Mouse (Mus musculus) spleen, adult 2 months (tissue): ENCODE measurements at regions not wholly inside any gene's neighbourhood (a gene's known extent, or its start where the extent isn't known, plus 50 kb on each side); places are given as distances from the start of the nearest gene placed in this dataset.

Experiments used
- DNase-seq, 2 experiments: peaks; one replicate each; pipeline versions ENCODE4 v3.0.0 to v3.0.0-alpha.2; 2012 to 2021; ENCODE audit warnings: low spot score in 2 of 2, low read depth in 1 of 2
- H3K27ac ChIP-seq: fragments of 200-500 bp; 2 replicates; pipeline ENCODE4 v1.5.1; 2012; ENCODE audit warnings: low read length, inconsistent platforms; ENCODE audit not compliant: insufficient read depth
- H3K27me3 ChIP-seq: fragments of 200-500 bp; 2 replicates; pipeline ENCODE4 v1.6.1; 2012; ENCODE audit warnings: mild to moderate bottlenecking, moderate library complexity, low read length, inconsistent platforms; ENCODE audit not compliant: control insufficient read depth, insufficient read depth
- H3K36me3 ChIP-seq: fragments of 200-500 bp; 2 replicates; pipeline ENCODE4 v1.6.1; 2012; ENCODE audit warnings: mild to moderate bottlenecking, low read length, inconsistent platforms; ENCODE audit not compliant: control insufficient read depth, insufficient read depth
- H3K4me1 ChIP-seq: fragments of 200-500 bp; 2 replicates; pipeline ENCODE4 v1.6.1; 2011; ENCODE audit warnings: inconsistent platforms; ENCODE audit not compliant: control insufficient read depth, insufficient read depth, insufficient read length
- H3K4me3 ChIP-seq: fragments of 200-500 bp; 2 replicates; pipeline ENCODE4 v1.5.1; 2011; ENCODE audit warnings: mild to moderate bottlenecking, inconsistent platforms; ENCODE audit not compliant: insufficient read depth, insufficient read length; ENCODE audit errors: extremely low read depth
- CTCF ChIP-seq: fragments of 200-500 bp; IDR thresholded peaks from 2 replicates; pipeline ENCODE4 v1.5.1; 2011; ENCODE audit warnings: mild to moderate bottlenecking, inconsistent platforms; ENCODE audit not compliant: insufficient read depth, insufficient read length, insufficient replicate concordance; ENCODE audit errors: extremely low read depth
- POLR2A ChIP-seq: fragments of 200-500 bp; IDR thresholded peaks from 2 replicates; pipeline ENCODE4 v1.6.1; 2011; ENCODE audit warnings: low read depth, low read length, inconsistent platforms
- WGBS: fragments of 180-500 bp; shearing (Covaris S2); methylation state at CpG from one replicate; pipeline ENCODE4 v1.1.7; 2018; 5-methylcytosine and 5-hydroxymethylcytosine counted together

- H3K27me3 ChIP-seq = no peaks in the 10 kb centered on the region; the same call in none of the 2 replicates
- WGBS = 1% methylated on average over 6 of the region's 6 CpGs
- no peak overlapping the region for H3K27ac ChIP-seq
- peak; percentile 16 to 40 for DNase-seq
- peaks cover 2% of the 10 kb centered on the region; the same call in 1 of the 2 replicates for H3K4me1 ChIP-seq
- no peaks in the 10 kb centered on the region for H3K36me3 ChIP-seq
- no peak for TF ChIP-seq POLR2A
- no peak for TF ChIP-seq CTCF
- H3K4me3 ChIP-seq = no peak overlapping the region
Measured at GRCm38 (mm10) chr2:75588572-75588971, 70.5 kb upstream of the Hnrnpa3 start.

- no peak overlapping the region for H3K27ac ChIP-seq
- DNase-seq = no peak
- TF ChIP-seq CTCF (no peak), POLR2A (no peak)
- H3K27me3 ChIP-seq = no peaks in the 10 kb centered on the region; the same call in none of the 2 replicates
- WGBS = 6% methylated on average over 19 of the region's 19 CpGs
- no peak overlapping the region for H3K4me3 ChIP-seq
- peaks cover 2% of the 10 kb centered on the region; the same call in 1 of the 2 replicates for H3K4me1 ChIP-seq
- H3K36me3 ChIP-seq = no peaks in the 10 kb centered on the region
Measured at GRCm38 (mm10) chr2:75589452-75589851, 69.6 kb upstream of the Hnrnpa3 start.

DNA sequence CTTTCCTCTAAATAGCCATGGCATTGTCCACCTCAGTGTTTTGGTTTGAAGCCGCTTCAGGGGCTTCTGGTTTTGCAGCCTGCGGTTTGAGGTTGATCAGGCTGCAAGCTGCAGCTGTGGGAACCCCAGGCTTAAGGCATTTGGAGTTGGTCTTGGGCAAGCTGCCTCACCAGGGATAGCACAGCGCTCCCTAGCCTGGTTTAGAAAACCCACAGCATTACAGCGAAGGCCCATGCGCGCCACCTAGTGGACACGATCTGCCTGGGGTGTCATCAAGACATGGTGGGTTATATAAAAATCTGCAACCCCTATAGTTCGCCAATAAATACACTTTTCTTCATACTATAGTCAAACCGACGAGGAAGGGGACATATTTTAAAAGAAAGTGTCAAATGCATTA lies 68.9 kb upstream of the Hnrnpa3 start:
- H3K27me3 ChIP-seq = no peaks in the 10 kb centered on the region; the same call in none of the 2 replicates
- WGBS = 4% methylated on average over 10 of the region's 10 CpGs
- peaks cover 2% of the 10 kb centered on the region; the same call in 1 of the 2 replicates for H3K4me1 ChIP-seq
- H3K4me3 ChIP-seq = no peak overlapping the region
- H3K36me3 ChIP-seq = no peaks in the 10 kb centered on the region
- H3K27ac ChIP-seq = no peak overlapping the region
- peak; percentile 60 to 78 for DNase-seq
- TF ChIP-seq CTCF (peak; percentile 89; the same call in 1 of the 2 replicates), POLR2A (no peak)

DNA sequence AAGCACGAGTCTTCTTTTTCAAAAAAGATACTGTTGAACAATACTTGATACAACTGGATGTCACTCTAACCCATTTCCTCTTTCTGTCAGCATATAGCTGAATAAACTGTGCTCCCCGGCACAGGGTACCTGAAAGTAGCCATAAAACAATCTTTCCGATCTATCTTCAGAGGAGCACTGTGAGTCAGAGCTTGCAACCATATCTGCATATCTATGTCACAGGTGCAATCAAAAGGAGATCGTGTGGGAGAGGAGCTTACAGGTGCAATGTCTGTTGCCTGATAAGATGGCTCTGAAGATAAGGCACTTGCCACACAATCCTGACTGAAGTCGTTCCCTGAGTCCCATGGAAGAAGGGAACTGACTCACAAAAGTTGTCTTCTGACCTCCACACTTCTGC lies 58.5 kb upstream of the Hnrnpa3 start:
- H3K36me3 ChIP-seq = no peaks in the 10 kb centered on the region
- DNase-seq = no peak
- no peaks in the 10 kb centered on the region for H3K4me1 ChIP-seq
- TF ChIP-seq CTCF (no peak), POLR2A (no peak)
- no peak overlapping the region for H3K27ac ChIP-seq
- WGBS = 38% methylated on average over 5 of the region's 5 CpGs
- no peaks in the 10 kb centered on the region for H3K27me3 ChIP-seq
- H3K4me3 ChIP-seq = no peak overlapping the region

DNA sequence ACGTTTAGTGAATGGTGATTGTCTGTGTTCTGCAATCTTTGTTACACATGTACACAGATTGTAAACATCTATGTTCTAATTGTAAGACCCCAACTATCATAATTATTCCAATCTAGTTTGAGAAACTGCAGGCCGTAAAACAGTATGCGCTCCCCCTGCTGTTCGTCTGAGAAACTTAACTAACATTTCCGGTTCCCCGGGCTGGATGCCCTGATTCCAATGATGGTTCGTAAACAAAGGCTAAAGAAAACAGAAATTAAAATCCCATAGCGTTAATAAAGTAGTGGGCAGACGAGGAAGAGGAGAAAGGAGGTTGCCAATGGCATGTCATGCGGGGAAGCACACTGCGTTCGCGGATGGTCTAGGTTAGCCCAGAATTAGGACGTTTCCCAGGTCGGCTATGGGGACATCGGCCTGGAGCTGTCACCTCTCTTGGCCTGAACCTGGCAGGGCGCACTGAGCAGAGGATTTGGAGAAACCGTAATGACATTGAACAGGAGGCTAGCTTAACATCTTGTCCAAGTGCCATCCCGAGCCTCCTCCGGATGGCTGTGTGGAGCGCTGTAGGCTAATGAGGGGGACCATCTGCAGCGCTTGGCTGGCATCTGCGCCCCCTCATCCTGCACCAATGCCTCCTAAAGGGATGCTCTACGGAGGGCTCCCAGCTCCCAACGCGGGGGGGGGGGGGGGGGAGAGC lies 55.7 kb upstream of the Hnrnpa3 start:
- DNase-seq = no peak
- no peaks in the 10 kb centered on the region; the same call in 1 of the 2 replicates for H3K27me3 ChIP-seq
- 24% methylated on average over 26 of the region's 26 CpGs for WGBS
- TF ChIP-seq CTCF (no peak), POLR2A (no peak)
- no peak overlapping the region for H3K27ac ChIP-seq
- H3K4me3 ChIP-seq = peak overlapping the region; percentile 42
- H3K4me1 ChIP-seq = no peaks in the 10 kb centered on the region
- H3K36me3 ChIP-seq = no peaks in the 10 kb centered on the region

DNA sequence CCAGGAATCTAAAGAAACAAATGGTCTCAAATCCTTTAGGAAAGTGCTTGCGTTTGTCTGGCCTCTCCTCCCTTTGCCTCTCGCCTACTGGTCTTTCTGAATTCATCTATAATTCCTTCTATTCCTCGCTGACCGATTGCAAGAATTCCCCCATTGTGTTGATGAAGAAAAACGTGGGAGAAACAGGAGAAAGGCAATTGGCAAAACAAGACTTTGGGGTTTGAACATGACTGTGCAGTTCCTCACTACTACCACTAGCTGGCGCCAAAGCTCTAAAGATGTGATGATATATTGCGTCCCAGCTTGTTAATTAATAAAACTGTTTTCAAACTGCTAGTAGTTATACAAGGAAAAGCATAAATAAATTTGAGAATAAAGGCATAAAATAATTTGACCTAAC lies 53.4 kb upstream of the Hnrnpa3 start:
- 4% methylated on average over 7 of the region's 7 CpGs for whole genome bisulfite sequencing
- no peak overlapping the region for H3K27ac ChIP-seq
- H3K4me3 ChIP-seq = no peak overlapping the region
- peak in 1 of 2 experiments; percentile 42 for DNase-seq
- TF ChIP-seq POLR2A = no peak
- TF ChIP-seq CTCF = peak; percentile 65; the same call in 1 of the 2 replicates
- H3K36me3 ChIP-seq = no peaks in the 10 kb centered on the region
- peaks cover 4% of the 10 kb centered on the region for H3K27me3 ChIP-seq
- no peaks in the 10 kb centered on the region for H3K4me1 ChIP-seq
